8 mouse cellular contexts compared by ENCODE assay signal in the genomic region with DNA sequence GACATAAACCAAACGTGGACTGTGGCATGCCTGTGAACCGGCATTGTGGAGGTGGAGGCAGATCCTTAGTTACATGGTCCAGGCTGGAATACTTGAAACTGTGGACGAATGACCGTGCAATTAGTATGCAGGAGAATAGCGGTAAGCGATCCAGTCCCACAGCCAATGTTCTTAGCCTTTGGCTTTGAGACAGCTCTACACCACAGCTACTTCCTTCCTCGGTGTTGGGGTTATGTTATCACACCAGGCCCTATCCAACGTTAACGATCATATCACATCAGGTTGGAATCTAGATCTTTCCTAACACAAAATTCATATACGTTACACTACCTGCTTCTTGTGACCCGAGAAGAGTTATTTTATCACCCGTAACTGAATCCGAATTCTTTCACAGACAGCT. TPM values are rescaled to one million over a fixed set of nuclear protein-coding genes. Genes with fewer than 3 reads are reported as not detected.
DNase-seq lines count a peak whose midpoint lies in the region; ATAC-seq and TF ChIP-seq lines count a peak whose summit lies in the region.

No protein-coding gene starts in this region.

- peak overlapping the region; percentile 99 for H3K27ac ChIP-seq in testis, adult 2 months (ENCODE audit: control insufficient read depth, insufficient read depth, low read depth, low read length)
- H3K27ac ChIP-seq in liver, embryonic 12.5 days, result no peak overlapping the region
- no peak overlapping the region for H3K27ac ChIP-seq in stomach, postnatal 0 days (replicated peaks)

- no peak for ATAC-seq in CD4-positive, CD25-positive, alpha-beta regulatory T cell, adult 4 months
- no peak for ATAC-seq in liver, embryonic 12.5 days
- no peak for ATAC-seq in stomach, postnatal 0 days (ENCODE audit: low FRiP score, low TSS enrichment)

- H3K4me2 ChIP-seq in liver, embryonic 12.5 days, result peak overlapping the region; percentile 92
- H3K4me2 ChIP-seq in stomach, postnatal 0 days (replicated peaks; ENCODE audit: low read depth), result peak overlapping the region; percentile 68

- peak overlapping the region; percentile 95 for H3K9ac ChIP-seq in liver, embryonic 12.5 days
- peak overlapping the region; percentile 97; the same call in 1 of the 2 replicates for H3K9ac ChIP-seq in stomach, postnatal 0 days (ENCODE audit: low read length)

- peak; percentile 6 for DNase-seq in CD4-positive, CD25-positive, alpha-beta regulatory T cell, adult 2 months (ENCODE audit: low read depth, low spot score)
- DNase-seq in testis, postnatal 14 days (ENCODE audit: low spot score), result no peak
- DNase-seq in stomach, postnatal 0 days (ENCODE audit: low spot score), result no peak
- no peak for DNase-seq in adrenal gland, postnatal 14 days
- DNase-seq in adrenal gland, postnatal 36 days, result no peak

- peaks cover 4% of the 10 kb centered on the region for H3K36me3 ChIP-seq in testis, adult 2 months (ENCODE audit: control insufficient read depth, insufficient read depth, low read length)
- H3K36me3 ChIP-seq in liver, embryonic 12.5 days, result peaks cover 28% of the 10 kb centered on the region
- H3K36me3 ChIP-seq in stomach, postnatal 0 days (ENCODE audit: control insufficient read depth, insufficient read depth, low read length), result no peaks in the 10 kb centered on the region

- TF ChIP-seq CTCF in testis, adult 2 months (IDR thresholded peaks at IDR 0.05; ENCODE audit: control insufficient read depth, insufficient read depth, insufficient replicate concordance, low read depth, low read length), result no peak
- TF ChIP-seq CTCF in stomach, postnatal 0 days (IDR thresholded peaks at IDR 0.05; ENCODE audit: low read depth), result no peak

- 48% methylated on average over 13 of the region's 13 CpGs for WGBS in liver, embryonic 12.5 days (ENCODE audit: insufficient replicate concordance)
- 64% methylated on average over 13 of the region's 13 CpGs for WGBS in stomach, postnatal 0 days

- peak overlapping the region; percentile 97 for H3K4me3 ChIP-seq in testis, adult 2 months (ENCODE audit: control insufficient read depth, low read depth, low read length)
- peak overlapping the region; percentile 94 for H3K4me3 ChIP-seq in liver, embryonic 12.5 days
- H3K4me3 ChIP-seq in stomach, postnatal 0 days (ENCODE audit: low read depth, low read length), result peak overlapping the region; percentile 91

- H3K27me3 ChIP-seq in testis, adult 2 months (ENCODE audit: control insufficient read depth, insufficient read depth, low read length), result no peaks in the 10 kb centered on the region
- peaks cover 30% of the 10 kb centered on the region for H3K27me3 ChIP-seq in liver, embryonic 12.5 days (replicated peaks)
- H3K27me3 ChIP-seq in stomach, postnatal 0 days (ENCODE audit: control insufficient read depth, insufficient read depth, low read length), result no peaks in the 10 kb centered on the region

- H3K9me3 ChIP-seq in liver, embryonic 12.5 days (replicated peaks), result no peaks in the 10 kb centered on the region
- no peaks in the 10 kb centered on the region for H3K9me3 ChIP-seq in stomach, postnatal 0 days (ENCODE audit: control insufficient read depth, low read length)

- peaks cover 8% of the 10 kb centered on the region for H3K4me1 ChIP-seq in testis, adult 2 months (ENCODE audit: control insufficient read depth, insufficient read depth, low read length)
- peaks cover 40% of the 10 kb centered on the region for H3K4me1 ChIP-seq in liver, embryonic 12.5 days
- H3K4me1 ChIP-seq in stomach, postnatal 0 days (replicated peaks; ENCODE audit: control insufficient read depth, insufficient read depth), result no peaks in the 10 kb centered on the region

- no peak for TF ChIP-seq POLR2A in testis, adult 2 months (IDR thresholded peaks at IDR 0.05; ENCODE audit: control insufficient read depth, low read depth, low read length)

- TF ChIP-seq EP300 in stomach, postnatal 0 days (optimal IDR thresholded peaks at IDR 0.05), result no peak

RNA-seq across cellular contexts. Expression of a gene that starts 0.7 kb away (rescaled TPM):
- polyA plus RNA-seq in CD4-positive, CD25-positive, alpha-beta regulatory T cell, adult 4 months (2017; shearing (Covaris generic)), result not detected
- polyA plus RNA-seq in testis, adult 2 months (2012; rRNA removed), result 118 and 120 TPM in 2 replicates
- polyA plus RNA-seq in liver, embryonic 12.5 days (2016; fragmentation: Nextera tagmentation; extraction: Ambion mirVana), result 0.48 and 0.93 TPM in 2 replicates
- 1.4 TPM in 2 replicates for polyA plus RNA-seq in stomach, postnatal 0 days (2015; fragmentation: Nextera tagmentation; extraction: Ambion mirVana)
- 0.59 TPM in 1 of 2 replicates, not detected in the other for total RNA-seq in adrenal gland, postnatal 14 days (2021)
- under 1 TPM; 0.26 to 0.36 TPM for total RNA-seq in adrenal gland, postnatal 36 days (2021)

RNA-seq across cellular contexts. Expression of a gene that starts 0.8 kb away (rescaled TPM):
- 1 to 10 TPM; 3.8 to 7.3 TPM for polyA plus RNA-seq in CD4-positive, CD25-positive, alpha-beta regulatory T cell, adult 4 months (2017; shearing (Covaris generic))
- 32.4 and 43.1 TPM in 2 replicates for polyA plus RNA-seq in testis, adult 2 months (2012; rRNA removed)
- polyA plus RNA-seq in liver, embryonic 12.5 days (2016; fragmentation: Nextera tagmentation; extraction: Ambion mirVana), result 56.9 and 61.0 TPM in 2 replicates
- 38.0 and 39.1 TPM in 2 replicates for polyA plus RNA-seq in stomach, postnatal 0 days (2015; fragmentation: Nextera tagmentation; extraction: Ambion mirVana)
- total RNA-seq in adrenal gland, postnatal 14 days (2021), result 39.6 and 47.3 TPM in 2 replicates
- 10 to 100 TPM; 39.8 to 44.2 TPM for total RNA-seq in adrenal gland, postnatal 36 days (2021)

RNA-seq across cellular contexts. Expression of a gene that starts 24.7 kb away (rescaled TPM):
- polyA plus RNA-seq in CD4-positive, CD25-positive, alpha-beta regulatory T cell, adult 4 months (2017; shearing (Covaris generic)), result 10 to 100 TPM in 1 of 2 experiments, 1 to 10 TPM in 1; 7.7 to 11.4 TPM
- 57.7 and 60.0 TPM in 2 replicates for polyA plus RNA-seq in testis, adult 2 months (2012; rRNA removed)
- polyA plus RNA-seq in liver, embryonic 12.5 days (2016; fragmentation: Nextera tagmentation; extraction: Ambion mirVana), result 669 and 687 TPM in 2 replicates
- polyA plus RNA-seq in stomach, postnatal 0 days (2015; fragmentation: Nextera tagmentation; extraction: Ambion mirVana), result 74.1 and 104 TPM in 2 replicates
- 32.1 and 36.0 TPM in 2 replicates for total RNA-seq in adrenal gland, postnatal 14 days (2021)
- total RNA-seq in adrenal gland, postnatal 36 days (2021), result 10 to 100 TPM in 1 of 2 experiments, 1 to 10 TPM in 1; 7.0 to 10.4 TPM

RNA-seq across cellular contexts. Expression of a gene that starts 29.9 kb away (rescaled TPM):
- polyA plus RNA-seq in CD4-positive, CD25-positive, alpha-beta regulatory T cell, adult 4 months (2017; shearing (Covaris generic)), result not detected
- 0.69 and 0.93 TPM in 2 replicates for polyA plus RNA-seq in testis, adult 2 months (2012; rRNA removed)
- not detected in 2 replicates for polyA plus RNA-seq in liver, embryonic 12.5 days (2016; fragmentation: Nextera tagmentation; extraction: Ambion mirVana)
- not detected in 2 replicates for polyA plus RNA-seq in stomach, postnatal 0 days (2015; fragmentation: Nextera tagmentation; extraction: Ambion mirVana)
- total RNA-seq in adrenal gland, postnatal 14 days (2021), result not detected in 2 replicates
- not detected for total RNA-seq in adrenal gland, postnatal 36 days (2021)

RNA-seq across cellular contexts. Expression of a gene that starts 34.8 kb away (rescaled TPM):
- not detected for polyA plus RNA-seq in CD4-positive, CD25-positive, alpha-beta regulatory T cell, adult 4 months (2017; shearing (Covaris generic))
- polyA plus RNA-seq in testis, adult 2 months (2012; rRNA removed), result 0.89 and 5.6 TPM in 2 replicates
- polyA plus RNA-seq in liver, embryonic 12.5 days (2016; fragmentation: Nextera tagmentation; extraction: Ambion mirVana), result 0.66 and 1.8 TPM in 2 replicates
- polyA plus RNA-seq in stomach, postnatal 0 days (2015; fragmentation: Nextera tagmentation; extraction: Ambion mirVana), result 7.0 and 8.5 TPM in 2 replicates
- total RNA-seq in adrenal gland, postnatal 14 days (2021), result 1.0 TPM in 1 of 2 replicates, not detected in the other
- under 1 TPM in 1 of 2 experiments, not detected in 1; 0.53 TPM for total RNA-seq in adrenal gland, postnatal 36 days (2021)

Comparison
In these comparisons a context has a peak if more than half of its experiments do, and no peak if none do; other contexts are left out.
1. RNA of a gene that starts 0.7 kb away (polyA plus RNA-seq): 118 to 120 TPM in testis, adult 2 months; 1.4 TPM in stomach, postnatal 0 days, 0.48 to 0.93 TPM in liver, embryonic 12.5 days and not detected in CD4-positive, CD25-positive, alpha-beta regulatory T cell, adult 4 months; every median in the first group is over 10 times any median in the second.
2. Peak in every context shown above with its lines, with median percentiles within 50 percentile points of each other: H3K4me3 ChIP-seq.